Mouse (Mus musculus): ENCODE data around the gene C1ql2. TPM values are rescaled to one million over a fixed set of nuclear protein-coding genes. Genes with fewer than 3 reads are reported as not detected.

C1ql2 gene
- polyA plus RNA-seq, 1 experiment from 2014 or later: not detected

DNA sequence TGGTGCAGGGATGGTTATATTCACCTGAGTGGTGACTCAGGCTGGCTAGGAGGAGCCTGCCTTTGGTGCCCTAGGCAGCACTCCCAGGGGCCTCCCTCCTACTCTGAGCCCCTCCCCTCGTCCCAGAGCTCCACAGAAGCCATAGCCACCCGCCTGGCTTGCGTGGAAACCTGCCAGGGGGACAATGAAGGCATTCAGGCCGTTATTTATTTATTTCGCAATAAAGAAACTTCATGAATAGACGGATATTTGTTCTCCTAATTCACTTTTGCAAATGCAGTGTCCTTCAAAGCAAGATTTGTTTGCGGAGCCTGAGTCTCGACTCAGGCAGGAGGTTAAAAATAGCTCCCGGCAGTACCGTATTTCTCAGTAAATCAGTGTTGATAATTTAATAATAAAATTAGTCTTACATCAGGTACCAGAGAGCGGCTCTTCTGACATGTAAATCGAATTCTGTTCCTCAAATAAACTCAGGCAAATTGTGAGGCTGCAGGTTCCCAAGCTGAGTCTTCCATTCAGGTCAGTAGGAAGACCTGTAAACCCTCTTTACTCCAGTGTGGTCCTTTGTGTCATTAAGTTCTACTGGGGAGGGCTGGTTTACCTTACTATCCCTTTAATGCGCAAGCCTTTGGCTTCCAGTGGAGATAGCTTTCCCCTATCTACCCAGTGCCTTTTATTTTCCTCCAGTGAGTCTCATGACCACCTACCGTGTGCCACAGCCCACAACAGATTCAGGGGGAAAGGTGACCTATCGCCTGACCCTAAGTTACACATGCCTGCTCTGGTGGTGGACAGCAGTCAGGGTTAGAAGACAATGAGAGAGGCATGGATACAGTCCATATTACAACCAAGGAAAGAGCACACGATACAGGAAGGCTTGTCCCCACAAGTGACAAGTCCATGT is 17.2 kb downstream of the C1ql2 start:
- DNase-seq (ENCODE audit: low spot score) (peak; percentile 38), ATAC-seq (ENCODE audit: insufficient number of reproducible peaks, low FRiP score, low TSS enrichment, low read depth) (peak; percentile 77; the same call in 1 of the 2 replicates)
- Histone ChIP-seq H3K4me1 (ENCODE audit: control insufficient read depth, insufficient read depth, low read length) (no peaks in the 10 kb centered on the region), H3K27me3 (ENCODE audit: control insufficient read depth, insufficient read depth, low read length) (no peaks in the 10 kb centered on the region), H3K4me2 (ENCODE audit: low read depth, severe bottlenecking) (0 out of 2 replicates have a peak overlapping the region, but pooled peaks have one; percentile 12), H3K27ac (replicated peaks; ENCODE audit: low read depth, low read length) (no peak overlapping the region), H3K36me3 (ENCODE audit: control insufficient read depth, insufficient read depth, low read length) (no peaks in the 10 kb centered on the region), H3K9ac (ENCODE audit: low read length) (no peak overlapping the region), H3K4me3 (ENCODE audit: low read depth, low read length) (no peak overlapping the region), H3K9me3 (ENCODE audit: control insufficient read depth, low read length) (no peaks in the 10 kb centered on the region)
- WGBS: 16% methylated on average over 16 of the region's 16 CpGs

GRCm38 (mm10) chr1:120363638-120364037 is 23.3 kb downstream of the C1ql2 start:
- Histone ChIP-seq H3K4me2 (ENCODE audit: low read depth, severe bottlenecking) (no peak overlapping the region), H3K36me3 (ENCODE audit: control insufficient read depth, insufficient read depth, low read length) (no peaks in the 10 kb centered on the region), H3K9me3 (ENCODE audit: control insufficient read depth, low read length) (no peaks in the 10 kb centered on the region), H3K9ac (ENCODE audit: low read length) (no peak overlapping the region), H3K27me3 (ENCODE audit: control insufficient read depth, insufficient read depth, low read length) (no peaks in the 10 kb centered on the region), H3K4me1 (ENCODE audit: control insufficient read depth, insufficient read depth, low read length) (no peaks in the 10 kb centered on the region), H3K4me3 (ENCODE audit: low read depth, low read length) (no peak overlapping the region), H3K27ac (replicated peaks; ENCODE audit: low read depth, low read length) (no peak overlapping the region)
- no peak for ATAC-seq (ENCODE audit: insufficient number of reproducible peaks, low FRiP score, low TSS enrichment, low read depth)
- no peak for DNase-seq (ENCODE audit: low spot score)
- WGBS: 71% methylated on average over 1 of the region's 1 CpGs

DNA sequence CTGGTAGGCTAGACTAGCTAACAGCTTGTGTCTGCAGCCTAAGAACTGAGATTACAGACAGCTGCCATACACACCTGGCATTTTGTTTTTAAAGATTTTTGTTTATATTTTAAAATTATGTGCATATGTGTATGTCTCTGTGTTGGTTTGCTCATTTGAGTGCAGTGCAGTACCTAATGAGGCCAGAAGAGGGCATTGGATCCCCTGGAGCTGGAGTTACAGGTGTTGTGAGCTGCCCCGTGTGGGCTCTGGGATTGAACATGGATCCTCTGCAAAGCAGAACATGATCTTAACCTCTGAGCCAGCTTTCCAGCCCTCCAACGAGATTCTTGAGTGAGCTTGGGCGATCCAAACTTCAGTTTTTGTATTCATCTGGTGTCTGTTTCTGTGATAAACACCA is 27.8 kb downstream of the C1ql2 start:
- H3K27me3 ChIP-seq (ENCODE audit: control insufficient read depth, insufficient read depth, low read length): no peaks in the 10 kb centered on the region
- H3K9me3 ChIP-seq (ENCODE audit: control insufficient read depth, low read length): no peaks in the 10 kb centered on the region
- DNase-seq (ENCODE audit: low spot score) (no peak), ATAC-seq (ENCODE audit: insufficient number of reproducible peaks, low FRiP score, low TSS enrichment, low read depth) (no peak)
- no peak overlapping the region for H3K27ac ChIP-seq (replicated peaks; ENCODE audit: low read depth, low read length)
- no peak overlapping the region for H3K9ac ChIP-seq (ENCODE audit: low read length)
- no peak overlapping the region for H3K4me2 ChIP-seq (ENCODE audit: low read depth, severe bottlenecking)
- 74% methylated on average over 3 of the region's 3 CpGs for WGBS
- no peaks in the 10 kb centered on the region for H3K36me3 ChIP-seq (ENCODE audit: control insufficient read depth, insufficient read depth, low read length)
- no peak overlapping the region for H3K4me3 ChIP-seq (ENCODE audit: low read depth, low read length)
- H3K4me1 ChIP-seq (ENCODE audit: control insufficient read depth, insufficient read depth, low read length): peaks cover 4% of the 10 kb centered on the region; the same call in 1 of the 2 replicates

- Histone ChIP-seq H3K9ac (ENCODE audit: low read length) (no peak overlapping the region), H3K4me1 (ENCODE audit: control insufficient read depth, insufficient read depth, low read length) (peaks cover 4% of the 10 kb centered on the region; the same call in 1 of the 2 replicates), H3K27me3 (ENCODE audit: control insufficient read depth, insufficient read depth, low read length) (no peaks in the 10 kb centered on the region), H3K4me2 (ENCODE audit: low read depth, severe bottlenecking) (no peak overlapping the region), H3K36me3 (ENCODE audit: control insufficient read depth, insufficient read depth, low read length) (no peaks in the 10 kb centered on the region), H3K9me3 (ENCODE audit: control insufficient read depth, low read length) (no peaks in the 10 kb centered on the region), H3K4me3 (ENCODE audit: low read depth, low read length) (no peak overlapping the region), H3K27ac (replicated peaks; ENCODE audit: low read depth, low read length) (no peak overlapping the region)
- WGBS: 85% methylated on average over 7 of the region's 7 CpGs
- DNase-seq (ENCODE audit: low spot score) (no peak), ATAC-seq (ENCODE audit: insufficient number of reproducible peaks, low FRiP score, low TSS enrichment, low read depth) (no peak)
These were observed 33.7 kb downstream of the C1ql2 start for GRCm38 (mm10) chr1:120374131-120374530.

DNA sequence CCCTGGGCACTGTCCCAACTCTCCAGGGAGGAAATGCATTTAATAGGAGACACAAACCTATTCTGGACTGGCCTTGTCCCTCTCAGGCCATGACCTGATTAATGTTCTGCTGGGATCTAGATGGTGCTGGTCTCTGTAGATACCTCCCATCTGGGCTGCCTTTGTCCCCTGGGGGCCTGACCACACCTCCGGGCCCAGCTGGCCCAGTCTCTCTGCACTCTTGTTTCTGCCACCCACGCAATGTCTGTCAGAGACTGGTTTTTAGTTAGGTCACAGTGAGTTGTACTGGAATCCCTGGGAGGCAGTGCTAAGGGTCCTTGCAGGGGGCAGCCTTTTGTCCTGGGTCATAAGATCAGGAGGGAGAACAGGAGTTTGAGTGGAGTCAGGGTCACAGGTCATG is 34.5 kb downstream of the C1ql2 start:
- no peak overlapping the region for H3K27ac ChIP-seq (replicated peaks; ENCODE audit: low read depth, low read length)
- H3K9ac ChIP-seq (ENCODE audit: low read length): no peak overlapping the region
- no peak overlapping the region for H3K4me2 ChIP-seq (ENCODE audit: low read depth, severe bottlenecking)
- no peaks in the 10 kb centered on the region for H3K36me3 ChIP-seq (ENCODE audit: control insufficient read depth, insufficient read depth, low read length)
- no peak overlapping the region for H3K4me3 ChIP-seq (ENCODE audit: low read depth, low read length)
- H3K27me3 ChIP-seq (ENCODE audit: control insufficient read depth, insufficient read depth, low read length): no peaks in the 10 kb centered on the region
- peaks cover 4% of the 10 kb centered on the region; the same call in 1 of the 2 replicates for H3K4me1 ChIP-seq (ENCODE audit: control insufficient read depth, insufficient read depth, low read length)
- 72% methylated on average over 2 of the region's 2 CpGs for WGBS
- no peaks in the 10 kb centered on the region for H3K9me3 ChIP-seq (ENCODE audit: control insufficient read depth, low read length)
- no peak for DNase-seq (ENCODE audit: low spot score)
- ATAC-seq (ENCODE audit: insufficient number of reproducible peaks, low FRiP score, low TSS enrichment, low read depth): no peak

- H3K4me2 ChIP-seq (ENCODE audit: low read depth, severe bottlenecking): no peak overlapping the region
- H3K9ac ChIP-seq (ENCODE audit: low read length): no peak overlapping the region
- H3K36me3 ChIP-seq (ENCODE audit: control insufficient read depth, insufficient read depth, low read length): no peaks in the 10 kb centered on the region
- no peaks in the 10 kb centered on the region for H3K27me3 ChIP-seq (ENCODE audit: control insufficient read depth, insufficient read depth, low read length)
- no peak for ATAC-seq (ENCODE audit: insufficient number of reproducible peaks, low FRiP score, low TSS enrichment, low read depth)
- no peaks in the 10 kb centered on the region for H3K9me3 ChIP-seq (ENCODE audit: control insufficient read depth, low read length)
- H3K4me3 ChIP-seq (ENCODE audit: low read depth, low read length): no peak overlapping the region
- no peak for DNase-seq (ENCODE audit: low spot score)
- 81% methylated on average over 18 of the region's 18 CpGs for WGBS
- no peaks in the 10 kb centered on the region for H3K4me1 ChIP-seq (ENCODE audit: control insufficient read depth, insufficient read depth, low read length)
- H3K27ac ChIP-seq (replicated peaks; ENCODE audit: low read depth, low read length): no peak overlapping the region
These were observed 44.7 kb downstream of the C1ql2 start for GRCm38 (mm10) chr1:120385029-120385571.

DNA sequence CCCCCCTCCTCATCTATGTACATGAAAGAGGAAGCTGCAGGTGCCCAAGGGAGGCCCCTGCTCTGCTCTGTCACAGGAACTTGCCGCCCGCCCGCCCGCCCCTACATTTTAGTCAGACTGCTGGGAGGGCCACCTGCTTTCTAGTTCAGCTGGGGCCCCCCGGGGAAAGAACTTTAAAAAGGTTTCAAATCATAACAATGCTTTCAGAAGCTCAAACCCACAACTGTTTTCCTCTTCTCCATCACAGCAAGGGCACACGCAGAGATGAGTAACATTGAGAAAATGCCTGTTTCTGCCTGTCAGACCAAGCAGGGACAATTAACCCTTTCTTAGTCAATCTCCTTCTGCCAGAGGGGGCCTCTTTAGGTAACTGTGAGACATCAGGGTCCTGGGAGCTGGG is 49.4 kb downstream of the C1ql2 start:
- Histone ChIP-seq H3K27ac (replicated peaks; ENCODE audit: low read depth, low read length) (no peak overlapping the region), H3K27me3 (ENCODE audit: control insufficient read depth, insufficient read depth, low read length) (no peaks in the 10 kb centered on the region), H3K9me3 (ENCODE audit: control insufficient read depth, low read length) (no peaks in the 10 kb centered on the region), H3K4me2 (ENCODE audit: low read depth, severe bottlenecking) (no peak overlapping the region), H3K36me3 (ENCODE audit: control insufficient read depth, insufficient read depth, low read length) (no peaks in the 10 kb centered on the region), H3K9ac (ENCODE audit: low read length) (no peak overlapping the region), H3K4me3 (ENCODE audit: low read depth, low read length) (no peak overlapping the region), H3K4me1 (ENCODE audit: control insufficient read depth, insufficient read depth, low read length) (no peaks in the 10 kb centered on the region)
- DNase-seq (ENCODE audit: low spot score): no peak
- ATAC-seq (ENCODE audit: insufficient number of reproducible peaks, low FRiP score, low TSS enrichment, low read depth): no peak
- 63% methylated on average over 6 of the region's 6 CpGs for WGBS

GRCm38 (mm10) chr1:120390336-120390735 is 50.0 kb downstream of the C1ql2 start:
- ATAC-seq (ENCODE audit: insufficient number of reproducible peaks, low FRiP score, low TSS enrichment, low read depth): no peak
- no peak overlapping the region for H3K27ac ChIP-seq (replicated peaks; ENCODE audit: low read depth, low read length)
- H3K4me2 ChIP-seq (ENCODE audit: low read depth, severe bottlenecking): no peak overlapping the region
- no peaks in the 10 kb centered on the region for H3K9me3 ChIP-seq (ENCODE audit: control insufficient read depth, low read length)
- H3K27me3 ChIP-seq (ENCODE audit: control insufficient read depth, insufficient read depth, low read length): no peaks in the 10 kb centered on the region
- no peaks in the 10 kb centered on the region for H3K36me3 ChIP-seq (ENCODE audit: control insufficient read depth, insufficient read depth, low read length)
- DNase-seq (ENCODE audit: low spot score): peak; percentile 92
- 2% methylated on average over 11 of the region's 11 CpGs for WGBS
- H3K4me1 ChIP-seq (ENCODE audit: control insufficient read depth, insufficient read depth, low read length): no peaks in the 10 kb centered on the region
- H3K4me3 ChIP-seq (ENCODE audit: low read depth, low read length): no peak overlapping the region
- H3K9ac ChIP-seq (ENCODE audit: low read length): no peak overlapping the region

All from limb, embryonic 11.5 days (tissue).